Mouse (Mus musculus) stomach, postnatal 0 days (tissue): ENCODE data around the gene Usp4. TPM values are rescaled to one million over a fixed set of nuclear protein-coding genes. Genes with fewer than 3 reads are reported as not detected.

Experiments
- ATAC-seq: fragments of 200-750 bp; cut with Nextera tagmentation; 2 replicates; pipeline ENCODE4 v1.8.0; 2017; ENCODE audit not compliant: low FRiP score, low TSS enrichment
- DNase-seq: peaks from one replicate; pipeline ENCODE4 v3.0.0-alpha.2; 2016; ENCODE audit warnings: low spot score
- H3K27ac ChIP-seq: fragments of 300-500 bp; sonication (generic); replicated peaks from 2 replicates; pipeline ENCODE4 v1.5.1; 2014; ENCODE audit warnings: mild to moderate bottlenecking, control low read depth
- H3K27me3 ChIP-seq: fragments of 300-500 bp; sonication (generic); 2 replicates; pipeline ENCODE4 v1.6.1; 2014; ENCODE audit warnings: low read length; ENCODE audit not compliant: control insufficient read depth, insufficient read depth
- H3K36me3 ChIP-seq: fragments of 300-500 bp; sonication (generic); 2 replicates; pipeline ENCODE4 v1.6.1; 2014; ENCODE audit warnings: low read length, mixed read lengths; ENCODE audit not compliant: control insufficient read depth, insufficient read depth
- H3K4me1 ChIP-seq: fragments of 300-500 bp; sonication (generic); replicated peaks from 2 replicates; pipeline ENCODE4 v1.6.1; 2014; ENCODE audit warnings: antibody characterized with exemption; ENCODE audit not compliant: control insufficient read depth, insufficient read depth
- H3K4me2 ChIP-seq: fragments of 300-500 bp; sonication (generic); replicated peaks from 2 replicates; pipeline ENCODE4 v1.6.1; 2014; ENCODE audit warnings: low read depth, mild to moderate bottlenecking, control low read depth, moderate library complexity
- H3K4me3 ChIP-seq: fragments of 300-500 bp; sonication (generic); 2 replicates; pipeline ENCODE4 v1.5.1; 2014; ENCODE audit warnings: low read depth, low read length, control low read depth
- H3K9ac ChIP-seq: fragments of 300-500 bp; sonication (generic); 2 replicates; pipeline ENCODE4 v1.6.1; 2014; ENCODE audit warnings: mild to moderate bottlenecking, low read length, control low read depth, mixed read lengths
- H3K9me3 ChIP-seq: fragments of 300-500 bp; sonication (generic); 2 replicates; pipeline ENCODE4 v1.6.1; 2016; ENCODE audit warnings: low read length; ENCODE audit not compliant: control insufficient read depth
- CTCF ChIP-seq: IDR thresholded peaks from 2 replicates; pipeline ENCODE4 v1.5.1; 2016; ENCODE audit warnings: antibody characterized with exemption, low read depth, mild to moderate bottlenecking, moderate library complexity
- EP300 ChIP-seq: optimal IDR thresholded peaks from 2 replicates; pipeline ENCODE3; 2016; ENCODE audit warnings: antibody characterized with exemption
- WGBS: fragments of 180-500 bp; shearing (Covaris S2); extraction: QIAGEN DNeasy Blood & Tissue Kit; methylation state at CpG from one replicate; pipeline ENCODE4 v1.1.7; 2014; 5-methylcytosine and 5-hydroxymethylcytosine counted together
- polyA plus RNA-seq: library from polyadenylated mRNA; unstranded; fragments of >200 nt; fragmentation: Nextera tagmentation; extraction: Ambion mirVana; gene quantifications from 2 replicates; pipeline ENCODE4 v1.2.1, GENCODE M21; 2015

Gene Usp4
- polyA plus RNA-seq, 1 experiment from 2014 or later: 56.8 TPM

DNA sequence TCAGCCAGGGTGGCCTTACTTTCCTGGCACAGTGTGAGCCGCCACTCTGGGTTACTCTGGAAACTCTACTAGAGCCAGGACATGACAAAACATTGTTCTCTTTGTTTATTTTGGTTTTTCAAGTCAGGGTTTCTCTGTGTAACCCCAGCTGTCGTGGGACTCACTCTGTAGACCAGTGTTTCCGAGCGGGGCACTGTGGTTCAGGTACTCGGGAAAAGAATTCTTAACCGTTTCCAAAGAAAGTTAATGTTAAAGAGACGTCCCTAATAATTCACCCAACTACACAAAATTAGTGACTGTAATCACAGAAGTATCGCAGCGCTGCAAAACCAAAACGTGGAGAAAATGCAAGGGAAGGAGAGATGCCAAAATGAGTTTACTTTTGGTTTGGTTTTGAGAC lies 40.9 kb downstream of the Usp4 start:
- no peak for TF ChIP-seq CTCF
- TF ChIP-seq EP300: no peak
- H3K4me3 ChIP-seq: no peak overlapping the region
- no peak overlapping the region for H3K27ac ChIP-seq
- peaks cover 31% of the 10 kb centered on the region for H3K36me3 ChIP-seq
- no peaks in the 10 kb centered on the region for H3K4me1 ChIP-seq
- H3K9me3 ChIP-seq: no peaks in the 10 kb centered on the region
- H3K4me2 ChIP-seq: no peak overlapping the region
- DNase-seq (no peak), ATAC-seq (no peak)
- 68% methylated on average over 10 of the region's 10 CpGs for WGBS
- H3K9ac ChIP-seq: no peak overlapping the region
- H3K27me3 ChIP-seq: no peaks in the 10 kb centered on the region

DNA sequence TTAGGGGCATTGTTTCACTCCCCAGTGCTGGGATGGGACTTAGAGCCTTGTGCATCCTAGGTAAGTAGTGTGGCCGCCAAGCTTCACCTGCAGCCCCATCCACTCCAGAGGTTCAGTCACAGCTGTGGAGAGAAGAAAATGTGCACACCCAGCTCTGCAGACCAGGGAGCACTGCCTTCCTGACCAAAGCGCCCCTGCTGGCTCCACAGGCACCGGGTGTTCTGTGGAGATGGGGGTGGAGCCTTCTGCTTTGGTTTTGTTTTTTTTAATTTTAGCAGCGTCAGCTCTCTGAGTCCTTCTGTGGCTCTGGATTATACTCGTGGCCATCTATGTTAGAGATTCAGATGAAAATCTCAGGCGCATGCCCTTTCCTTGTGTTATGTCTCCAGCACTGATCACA lies 41.6 kb downstream of the Usp4 start:
- TF ChIP-seq EP300: no peak
- peak; percentile 24; the same call in 1 of the 2 replicates for TF ChIP-seq CTCF
- Histone ChIP-seq H3K4me1 (no peaks in the 10 kb centered on the region), H3K9me3 (no peaks in the 10 kb centered on the region), H3K4me3 (no peak overlapping the region), H3K4me2 (no peak overlapping the region), H3K9ac (no peak overlapping the region), H3K36me3 (peaks cover 28% of the 10 kb centered on the region), H3K27ac (no peak overlapping the region), H3K27me3 (no peaks in the 10 kb centered on the region)
- ATAC-seq: no peak
- DNase-seq: no peak
- 71% methylated on average over 6 of the region's 6 CpGs for WGBS

DNA sequence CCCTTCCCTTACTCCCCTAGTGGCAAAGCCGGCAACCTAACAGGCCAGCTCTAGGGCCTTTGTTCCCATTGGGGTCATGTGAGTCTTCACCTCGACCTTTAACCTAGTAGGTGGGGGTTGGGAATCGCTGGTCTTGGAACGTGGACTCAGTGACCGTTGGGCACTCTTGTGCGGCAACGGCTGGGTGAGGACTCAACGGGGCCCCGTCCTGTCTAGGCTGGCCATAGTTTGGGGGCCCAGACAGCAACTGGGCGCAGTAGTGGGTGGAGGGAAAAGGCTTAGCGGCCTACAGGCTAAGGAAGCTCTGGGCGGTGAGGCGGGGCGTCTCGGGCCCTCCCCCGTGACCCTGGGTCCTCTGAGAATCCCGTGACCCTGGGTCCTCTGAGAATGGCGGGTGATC lies 45.0 kb downstream of the Usp4 start, which contains the start of gene 1700102P08Rik:
1700102P08Rik (plus strand) TSS at position 130 of the 400 bp plus-strand sequence.
- no peaks in the 10 kb centered on the region for H3K9me3 ChIP-seq
- H3K9ac ChIP-seq: no peak within 1 kb of the TSS
- no peak within 1 kb of the TSS for H3K4me2 ChIP-seq
- peak; percentile 46; the same call in 1 of the 2 replicates for ATAC-seq
- 78% methylated on average over 18 of the region's 18 CpGs for WGBS
- DNase-seq: no peak
- H3K4me1 ChIP-seq: no peaks in the 10 kb centered on the region
- peaks cover 17% of the 10 kb centered on the region; the same call in 1 of the 2 replicates for H3K36me3 ChIP-seq
- H3K4me3 ChIP-seq: no peak within 1 kb of the TSS
- H3K27me3 ChIP-seq: no peaks in the 10 kb centered on the region
- TF ChIP-seq CTCF: no peak
- TF ChIP-seq EP300: no peak
- H3K27ac ChIP-seq: no peak within 1 kb of the TSS

DNA sequence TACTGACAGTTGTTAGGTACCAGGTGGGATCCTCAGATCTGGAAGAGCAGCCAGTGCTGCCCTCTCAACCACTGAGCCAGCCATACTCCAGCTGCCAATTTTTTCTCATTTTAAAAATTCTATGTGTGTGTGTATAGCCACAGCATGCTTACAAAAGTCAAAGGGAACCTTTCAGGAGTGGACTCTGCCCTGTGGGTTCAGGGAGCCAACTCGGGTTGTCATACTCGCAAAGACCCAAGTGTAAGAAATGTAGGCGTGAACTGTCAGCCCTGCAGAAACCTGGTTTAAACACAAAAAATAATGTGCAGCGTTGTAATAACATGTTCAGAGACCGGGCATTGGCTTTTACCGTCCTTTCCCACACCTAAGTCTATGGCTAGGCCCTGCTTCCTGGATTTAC lies 46.5 kb downstream of the Usp4 start:
- no peak overlapping the region for H3K27ac ChIP-seq
- no peaks in the 10 kb centered on the region for H3K9me3 ChIP-seq
- no peaks in the 10 kb centered on the region for H3K27me3 ChIP-seq
- peaks cover 9% of the 10 kb centered on the region; the same call in 1 of the 2 replicates for H3K36me3 ChIP-seq
- 88% methylated on average over 6 of the region's 6 CpGs for WGBS
- H3K4me2 ChIP-seq: no peak overlapping the region
- H3K4me1 ChIP-seq: no peaks in the 10 kb centered on the region
- no peak overlapping the region for H3K9ac ChIP-seq
- no peak overlapping the region for H3K4me3 ChIP-seq
- no peak for DNase-seq
- TF ChIP-seq EP300: no peak
- no peak for TF ChIP-seq CTCF
- ATAC-seq: no peak

DNA sequence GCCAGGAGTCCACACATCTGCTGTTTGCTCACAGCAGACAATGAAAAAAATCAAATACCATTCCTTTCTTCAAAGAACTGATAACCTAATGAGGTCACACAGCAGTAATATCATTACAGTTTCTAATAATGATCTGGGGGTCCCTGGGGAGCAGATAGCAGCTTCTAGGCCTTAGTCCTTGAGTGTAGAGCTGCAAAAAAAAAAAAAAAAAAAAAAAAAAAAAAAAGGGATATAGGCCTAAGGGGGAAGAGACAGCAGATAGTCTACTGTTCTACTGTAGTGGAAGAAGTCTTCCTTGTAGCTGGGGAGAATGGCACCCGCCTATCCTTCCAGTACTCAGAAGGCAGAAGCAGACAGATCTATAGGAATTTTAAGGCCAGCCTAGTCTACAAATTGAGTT lies 47.8 kb downstream of the Usp4 start:
- no peaks in the 10 kb centered on the region for H3K27me3 ChIP-seq
- H3K27ac ChIP-seq: no peak overlapping the region
- no peak overlapping the region for H3K4me2 ChIP-seq
- no peak for DNase-seq
- no peak for TF ChIP-seq EP300
- no peak for TF ChIP-seq CTCF
- H3K9ac ChIP-seq: no peak overlapping the region
- WGBS: 93% methylated on average over 1 of the region's 1 CpGs
- peaks cover 4% of the 10 kb centered on the region; the same call in 1 of the 2 replicates for H3K36me3 ChIP-seq
- ATAC-seq: no peak
- H3K4me3 ChIP-seq: no peak overlapping the region
- no peaks in the 10 kb centered on the region for H3K9me3 ChIP-seq
- no peaks in the 10 kb centered on the region for H3K4me1 ChIP-seq

DNA sequence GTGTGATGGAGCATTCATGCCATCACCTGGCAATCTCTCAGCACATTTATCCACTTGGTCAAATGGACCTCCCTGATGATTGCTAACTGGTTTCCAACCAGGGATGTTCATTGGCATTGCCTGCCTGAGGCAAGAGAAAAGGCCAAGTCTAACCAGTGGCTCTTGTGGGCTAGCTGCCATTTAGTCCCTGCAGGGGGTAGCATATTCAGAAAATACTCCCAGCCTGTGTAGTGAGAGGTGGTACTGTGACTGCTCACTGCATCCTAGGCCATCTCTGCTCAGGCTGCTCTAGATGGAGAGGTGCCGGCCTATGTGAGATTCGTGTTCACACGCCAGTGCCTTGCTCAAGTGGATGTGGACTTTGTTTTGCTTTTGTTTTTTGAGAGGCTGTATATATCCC lies 50.7 kb downstream of the Usp4 start:
- Histone ChIP-seq H3K36me3 (no peaks in the 10 kb centered on the region), H3K4me3 (no peak overlapping the region), H3K4me1 (no peaks in the 10 kb centered on the region), H3K9ac (no peak overlapping the region; the same call in 1 of the 2 replicates), H3K4me2 (no peak overlapping the region), H3K9me3 (no peaks in the 10 kb centered on the region), H3K27ac (no peak overlapping the region), H3K27me3 (no peaks in the 10 kb centered on the region)
- DNase-seq (no peak), ATAC-seq (no peak)
- 93% methylated on average over 3 of the region's 3 CpGs for WGBS
- TF ChIP-seq CTCF: no peak
- TF ChIP-seq EP300: no peak
